Comparison of ENCODE assay signal across 12 mouse cellular contexts in the genomic region with DNA sequence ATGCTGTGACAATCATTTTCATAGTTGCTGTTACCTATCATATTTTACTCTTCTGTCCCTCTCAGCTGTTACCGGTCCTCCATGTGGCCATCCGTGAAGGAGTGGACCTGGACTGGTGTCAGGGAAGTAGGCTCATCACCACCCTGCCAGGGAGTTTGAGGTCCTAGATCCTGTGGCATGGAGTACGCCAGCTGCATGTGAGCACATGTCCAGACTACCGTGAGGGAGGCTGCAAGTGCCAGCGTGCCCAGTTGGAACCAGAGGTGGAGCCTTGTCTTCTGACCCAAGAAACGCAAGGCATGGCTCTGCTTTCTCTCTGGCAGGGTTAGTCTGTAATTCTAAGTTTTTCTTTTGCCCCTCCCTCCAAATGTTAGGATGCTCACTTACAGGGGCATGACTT.
"Had no signal": no experiment of that assay in that cellular context is flagged by ENCODE, and none has a peak within 500 bp of the region (broad histone marks: within the 10 kb centered on the region; RNA-seq: fewer than 3 reads in every experiment).

No protein-coding gene starts in this region.

- DNase-seq: retina, postnatal 1 day; right cerebral cortex, adult 18-20 months; right cerebral cortex, postnatal 14 days; right cerebral cortex, postnatal 25 days; right cerebral cortex, postnatal 4 days; spleen, adult 18-20 months; thymus, adult 18-20 months; thymus, adult 2 months; thymus, postnatal 14 days; thymus, postnatal 25 days; thymus, postnatal 36 days; thymus, postnatal 4 days had no signal
